Mouse (Mus musculus) liver, embryonic 14.5 days (tissue): ENCODE results near the gene Ccdc40. TPM values are rescaled to one million over a fixed set of nuclear protein-coding genes. Genes with fewer than 3 reads are reported as not detected.

ENCODE experiments used
- ATAC-seq: fragments of 200-750 bp; cut with Nextera tagmentation; 2 replicates; pipeline ENCODE4 v1.8.0; 2017; ENCODE audit warnings: moderate number of reproducible peaks, mild to moderate bottlenecking, moderate library complexity; ENCODE audit not compliant: insufficient read depth
- DNase-seq, 3 experiments: peaks; one replicate each; pipeline ENCODE4 v3.0.0-alpha.2; 2012 to 2013; ENCODE audit warnings: low read depth in 3 of 3, low spot score in 3 of 3
- H3K27ac ChIP-seq: fragments of 300-500 bp; sonication (generic); 2 replicates; pipeline ENCODE4 v1.5.1; 2014; ENCODE audit warnings: moderate library complexity, mild to moderate bottlenecking, control low read depth, inconsistent platforms
- H3K27me3 ChIP-seq: fragments of 300-500 bp; sonication (generic); 2 replicates; pipeline ENCODE4 v1.6.1; 2014; ENCODE audit warnings: mild to moderate bottlenecking, low read length, moderate library complexity; ENCODE audit not compliant: control insufficient read depth, insufficient read depth
- H3K36me3 ChIP-seq: fragments of 300-500 bp; sonication (generic); replicated peaks from 2 replicates; pipeline ENCODE4 v1.6.1; 2014; ENCODE audit warnings: low read depth; ENCODE audit not compliant: control insufficient read depth, insufficient read depth
- H3K4me1 ChIP-seq, 2 experiments: fragments of 200-500 bp in 1 of 2; fragments of 300-500 bp in 1 of 2; sonication (generic) in 1 of 2; replicated peaks; 2 replicates each; pipeline ENCODE4 v1.6.1; 2012 to 2014; ENCODE audit warnings: antibody characterized with exemption in 1 of 2, inconsistent platforms in 1 of 2, low read length in 1 of 2; ENCODE audit not compliant: control insufficient read depth in 2 of 2, insufficient read depth in 2 of 2
- H3K4me2 ChIP-seq: fragments of 300-500 bp; sonication (generic); 2 replicates; pipeline ENCODE4 v1.6.1; 2014; ENCODE audit warnings: low read depth, mild to moderate bottlenecking, control low read depth, moderate library complexity
- H3K4me3 ChIP-seq, 2 experiments: fragments of 200-500 bp in 1 of 2; fragments of 300-500 bp in 1 of 2; sonication (generic) in 1 of 2; 2 replicates each; pipeline ENCODE4 v1.5.1; 2012 to 2014; ENCODE audit warnings: low read depth in 2 of 2, low read length in 2 of 2, mild to moderate bottlenecking in 2 of 2, control low read depth in 1 of 2, inconsistent platforms in 1 of 2, moderate library complexity in 1 of 2; ENCODE audit not compliant: insufficient read depth in 1 of 2
- H3K9ac ChIP-seq: fragments of 300-500 bp; sonication (generic); replicated peaks from 2 replicates; pipeline ENCODE4 v1.6.1; 2014; ENCODE audit warnings: mild to moderate bottlenecking, control low read depth, moderate library complexity
- H3K9me3 ChIP-seq: fragments of 300-500 bp; sonication (generic); 2 replicates; pipeline ENCODE4 v1.6.1; 2016; ENCODE audit warnings: low read length, mixed read lengths; ENCODE audit not compliant: control insufficient read depth
- CTCF ChIP-seq: IDR thresholded peaks from 2 replicates; pipeline ENCODE4 v1.5.1; 2016; ENCODE audit warnings: antibody characterized with exemption, low read depth, control low read depth
- EP300 ChIP-seq: IDR thresholded peaks from 2 replicates; pipeline ENCODE4 v1.6.1; 2016; ENCODE audit warnings: antibody characterized with exemption, low read depth
- WGBS: fragments of 180-500 bp; shearing (Covaris S2); extraction: QIAGEN DNeasy Blood & Tissue Kit; methylation state at CpG from one replicate; pipeline ENCODE4 v1.1.7; 2014; ENCODE audit not compliant: insufficient replicate concordance; 5-methylcytosine and 5-hydroxymethylcytosine counted together
- polyA plus RNA-seq, 2 experiments: library from polyadenylated mRNA; depleted of rRNA in 1 of 2; stranded (reverse) in 1 of 2; unstranded in 1 of 2; fragments of >200 nt; fragmentation: Nextera tagmentation in 1 of 2; extraction: Ambion mirVana in 1 of 2; gene quantifications; 2 replicates each; pipeline versions ENCODE4 v1.2.1 to v1.2.3; 2012 to 2014

Ccdc40 gene
- polyA plus RNA-seq, 2 experiments, result 0.42 to 0.59 TPM

GRCm38 (mm10) chr11:119190498-119190897 lies 37.9 kb upstream of the Ccdc40 start:
- DNase-seq (no peak), ATAC-seq (0 out of 2 replicates have a peak, but pooled peaks have one; percentile 28)
- H3K27me3 ChIP-seq, result no peaks in the 10 kb centered on the region
- no peaks in the 10 kb centered on the region for H3K9me3 ChIP-seq
- H3K4me1 ChIP-seq, result no peaks in the 10 kb centered on the region; a peak in 1 of 4 replicates
- H3K4me3 ChIP-seq, result no peak overlapping the region
- 12% methylated on average over 11 of the region's 11 CpGs for WGBS
- no peak overlapping the region for H3K27ac ChIP-seq
- H3K4me2 ChIP-seq, result no peak overlapping the region
- no peak overlapping the region for H3K9ac ChIP-seq
- no peaks in the 10 kb centered on the region for H3K36me3 ChIP-seq
- TF ChIP-seq EP300, result no peak
- TF ChIP-seq CTCF, result peak; percentile 74

GRCm38 (mm10) chr11:119191606-119192081 lies 36.7 kb upstream of the Ccdc40 start:
- no peak for ATAC-seq
- 64% methylated on average over 9 of the region's 9 CpGs for WGBS
- Histone ChIP-seq H3K4me1 (no peaks in the 10 kb centered on the region; a peak in 1 of 4 replicates), H3K4me2 (no peak overlapping the region), H3K36me3 (no peaks in the 10 kb centered on the region), H3K27ac (no peak overlapping the region), H3K27me3 (no peaks in the 10 kb centered on the region), H3K9me3 (no peaks in the 10 kb centered on the region), H3K4me3 (no peak overlapping the region), H3K9ac (no peak overlapping the region)
- no peak for TF ChIP-seq EP300
- no peak for TF ChIP-seq CTCF
- DNase-seq, result no peak

GRCm38 (mm10) chr11:119192176-119192575 lies 36.2 kb upstream of the Ccdc40 start:
- no peaks in the 10 kb centered on the region for H3K27me3 ChIP-seq
- DNase-seq (no peak), ATAC-seq (no peak)
- TF ChIP-seq EP300 (no peak), CTCF (no peak)
- H3K9ac ChIP-seq, result no peak overlapping the region
- no peaks in the 10 kb centered on the region; a peak in 1 of 4 replicates for H3K4me1 ChIP-seq
- no peak overlapping the region for H3K27ac ChIP-seq
- no peaks in the 10 kb centered on the region for H3K9me3 ChIP-seq
- no peak overlapping the region for H3K4me2 ChIP-seq
- no peak overlapping the region for H3K4me3 ChIP-seq
- no peaks in the 10 kb centered on the region for H3K36me3 ChIP-seq
- WGBS, result 75% methylated on average over 5 of the region's 5 CpGs

GRCm38 (mm10) chr11:119192605-119193004 lies 35.8 kb upstream of the Ccdc40 start:
- TF ChIP-seq EP300, result no peak
- TF ChIP-seq CTCF, result no peak
- Histone ChIP-seq H3K27ac (no peak overlapping the region), H3K4me2 (no peak overlapping the region), H3K4me3 (no peak overlapping the region), H3K4me1 (no peaks in the 10 kb centered on the region; a peak in 1 of 4 replicates), H3K9me3 (no peaks in the 10 kb centered on the region), H3K9ac (no peak overlapping the region), H3K36me3 (no peaks in the 10 kb centered on the region), H3K27me3 (no peaks in the 10 kb centered on the region)
- WGBS, result 71% methylated on average over 9 of the region's 9 CpGs
- ATAC-seq (no peak), DNase-seq (no peak)

GRCm38 (mm10) chr11:119197618-119198563 lies 30.5 kb upstream of the Ccdc40 start:
- 72% methylated on average over 18 of the region's 18 CpGs for WGBS
- Histone ChIP-seq H3K4me1 (no peaks in the 10 kb centered on the region), H3K4me3 (no peak overlapping the region), H3K27ac (no peak overlapping the region), H3K4me2 (no peak overlapping the region), H3K9ac (no peak overlapping the region), H3K27me3 (no peaks in the 10 kb centered on the region), H3K9me3 (no peaks in the 10 kb centered on the region), H3K36me3 (no peaks in the 10 kb centered on the region)
- ATAC-seq (no peak), DNase-seq (no peak)
- TF ChIP-seq CTCF (no peak), EP300 (no peak)
